Mouse (Mus musculus): Measurements from ENCODE around the gene Hepacam. TPM values are rescaled to one million over a fixed set of nuclear protein-coding genes. Genes with fewer than 3 reads are reported as not detected.

Gene Hepacam
- not detected for polyA plus RNA-seq (2012; fragmentation: generic; extraction: Trizol)

GRCm38 (mm10) chr9:37367301-37368080, at the start of gene Hepacam:
Hepacam (plus strand) TSS chr9:37367351.

GRCm38 (mm10) chr9:37347988-37348642, 19.0 kb upstream of the Hepacam start, which contains the start of gene Ccdc15:
Ccdc15 (minus strand) TSS chr9:37348432.

DNA sequence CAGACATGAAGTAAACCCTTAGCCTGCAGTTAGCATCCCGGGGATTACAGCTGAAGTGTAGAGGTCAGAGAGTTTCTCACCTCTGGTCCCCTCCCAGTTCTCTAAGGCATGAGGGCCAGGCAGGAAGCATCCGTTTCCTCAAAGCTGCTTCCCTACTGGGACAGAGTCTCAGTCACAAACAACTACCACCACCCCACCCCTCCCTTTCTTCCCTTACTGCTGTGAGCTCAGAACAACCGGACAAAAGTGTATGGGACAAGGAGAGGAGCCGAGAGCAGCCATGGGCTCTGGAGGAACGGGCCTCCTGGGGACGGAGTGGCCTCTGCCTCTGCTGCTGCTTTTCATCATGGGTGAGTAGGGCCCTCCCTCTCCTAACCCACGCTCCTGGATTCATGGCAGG, 34.7 kb downstream of the Hepacam start, which contains the start of gene Robo4:
Gene Robo4, plus strand, starts transcription at position 96 of the 400 bp plus-strand sequence.

GRCm38 (mm10) chr9:37432720-37433421, 65.7 kb downstream of the Hepacam start, which contains the start of gene Robo3:
Robo3 (minus strand) TSS chr9:37433246.

Other genes with a start within 250 kb of the Hepacam start
- under 1 TPM; 0.04 to 0.64 TPM for gene Pknox2, start 219.9 kb upstream of the Hepacam start, polyA plus RNA-seq (2012; fragmentation: generic; extraction: Trizol)
- gene Tmem218, start 159.1 kb upstream of the Hepacam start, polyA plus RNA-seq (2012; fragmentation: generic; extraction: Trizol) = 10 to 100 TPM in 1 of 2 experiments, 1 to 10 TPM in 1; 1.6 to 13.5 TPM
- gene Slc37a2, start 111.6 kb upstream of the Hepacam start, polyA plus RNA-seq (2012; fragmentation: generic; extraction: Trizol) = under 1 TPM; 0.35 to 0.39 TPM
- gene Ccdc15, start 18.9 kb upstream of the Hepacam start, polyA plus RNA-seq (2012; fragmentation: generic; extraction: Trizol) = under 1 TPM; 0.12 to 0.51 TPM
- not detected for gene Robo4, start 34.5 kb downstream of the Hepacam start, polyA plus RNA-seq (2012; fragmentation: generic; extraction: Trizol)
- under 1 TPM; 0.04 to 0.28 TPM for gene Robo3, start 65.9 kb downstream of the Hepacam start, polyA plus RNA-seq (2012; fragmentation: generic; extraction: Trizol)
- gene Msantd2, start 122.0 kb downstream of the Hepacam start, polyA plus RNA-seq (2012; fragmentation: generic; extraction: Trizol) = 1 to 10 TPM in 1 of 2 experiments, under 1 TPM in 1; 0.94 to 7.4 TPM
- under 1 TPM; 0.01 to 0.08 TPM for gene Esam, start 160.7 kb downstream of the Hepacam start, polyA plus RNA-seq (2012; fragmentation: generic; extraction: Trizol)
- not detected for gene Vsig2, start 171.9 kb downstream of the Hepacam start, polyA plus RNA-seq (2012; fragmentation: generic; extraction: Trizol)
- under 1 TPM; 0.14 to 0.67 TPM for gene Nrgn, start 185.6 kb downstream of the Hepacam start, polyA plus RNA-seq (2012; fragmentation: generic; extraction: Trizol)
- 10 to 100 TPM in 1 of 2 experiments, under 1 TPM in 1; 0.94 to 11.9 TPM for gene Siae, start 188.3 kb downstream of the Hepacam start, polyA plus RNA-seq (2012; fragmentation: generic; extraction: Trizol)
- 1 to 10 TPM; 2.4 to 9.2 TPM for gene Spa17, start 246.4 kb downstream of the Hepacam start, polyA plus RNA-seq (2012; fragmentation: generic; extraction: Trizol)

All from C3H10T1/2 (cell line).